Mouse (Mus musculus) C2C12 (cell line): ENCODE data around the gene Kcnmb4.

ENCODE experiments used
- CTCF ChIP-seq: IDR thresholded peaks from one replicate; pipeline ENCODE4 v1.5.1; 2011; ENCODE audit not compliant: control insufficient read depth, insufficient read depth, insufficient read length
- MAX ChIP-seq: IDR thresholded peaks from one replicate; pipeline ENCODE4 v1.6.1; 2011; ENCODE audit warnings: mild to moderate bottlenecking, control low read depth
- MYOD1 ChIP-seq: IDR thresholded peaks from one replicate; pipeline ENCODE4 v1.6.1; 2011; ENCODE audit warnings: low read depth; ENCODE audit not compliant: control insufficient read depth, insufficient read length
- MYOG ChIP-seq: IDR thresholded peaks from one replicate; pipeline ENCODE4 v1.6.1; 2011; ENCODE audit not compliant: control insufficient read depth, insufficient read length; ENCODE audit errors: extremely low read depth
- USF1 ChIP-seq: IDR thresholded peaks from one replicate; pipeline ENCODE4 v1.6.1; 2011; ENCODE audit warnings: low read depth, mild to moderate bottlenecking, control low read depth, moderate library complexity

DNA sequence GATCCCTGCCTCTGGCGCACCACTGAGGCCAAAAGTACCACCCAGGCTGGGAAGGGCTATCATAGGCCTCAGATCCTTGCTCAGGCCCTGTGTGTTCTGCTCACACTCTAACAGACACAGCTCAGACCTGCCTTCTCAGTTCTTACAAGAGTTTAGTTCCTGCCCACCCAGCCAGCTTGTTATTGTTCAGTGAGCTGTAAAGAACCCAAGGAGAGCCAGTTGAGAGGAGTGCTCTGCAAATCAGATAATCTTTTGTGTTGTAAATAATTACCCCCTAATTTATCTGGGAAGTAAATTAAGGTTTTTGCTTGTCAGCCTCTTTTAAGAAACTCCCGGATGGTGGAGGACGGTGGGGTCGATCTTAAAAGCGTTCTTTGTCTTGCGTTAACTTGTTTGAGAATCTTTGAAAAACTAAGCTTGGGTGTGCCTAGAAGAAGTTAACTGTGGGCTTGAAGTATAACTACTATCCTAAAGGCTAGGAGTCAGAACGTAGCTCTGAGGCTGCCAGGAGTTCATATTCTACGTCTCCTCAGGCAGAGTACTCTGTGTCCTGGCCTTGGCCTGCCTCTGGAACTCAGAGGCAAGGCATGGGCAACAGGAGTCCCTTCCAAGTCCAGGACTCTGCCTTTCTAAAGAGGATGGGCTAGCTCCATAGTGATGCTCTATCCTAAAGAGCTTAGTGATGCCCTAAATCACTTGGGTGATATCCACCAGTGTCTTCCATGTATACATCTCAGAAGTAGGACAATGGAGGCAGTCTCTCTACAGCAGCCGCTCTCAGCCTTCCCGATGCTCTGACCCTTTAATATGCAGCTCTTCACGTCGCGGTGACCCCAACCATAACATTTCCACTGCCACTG is 90.6 kb downstream of the Kcnmb4 start:
- TF ChIP-seq CTCF = no peak
- TF ChIP-seq MYOD1 = no peak
- no peak for TF ChIP-seq MAX
- no peak for TF ChIP-seq USF1
- TF ChIP-seq MYOG = no peak
